Mouse (Mus musculus) adipocyte (in vitro differentiated cells): ENCODE data around the gene Pdcd6.

Experiments
- DNase-seq: peaks from one replicate; pipeline ENCODE4 v3.0.0-alpha.2; 2016; ENCODE audit warnings: low spot score

The Pdcd6 gene

DNA sequence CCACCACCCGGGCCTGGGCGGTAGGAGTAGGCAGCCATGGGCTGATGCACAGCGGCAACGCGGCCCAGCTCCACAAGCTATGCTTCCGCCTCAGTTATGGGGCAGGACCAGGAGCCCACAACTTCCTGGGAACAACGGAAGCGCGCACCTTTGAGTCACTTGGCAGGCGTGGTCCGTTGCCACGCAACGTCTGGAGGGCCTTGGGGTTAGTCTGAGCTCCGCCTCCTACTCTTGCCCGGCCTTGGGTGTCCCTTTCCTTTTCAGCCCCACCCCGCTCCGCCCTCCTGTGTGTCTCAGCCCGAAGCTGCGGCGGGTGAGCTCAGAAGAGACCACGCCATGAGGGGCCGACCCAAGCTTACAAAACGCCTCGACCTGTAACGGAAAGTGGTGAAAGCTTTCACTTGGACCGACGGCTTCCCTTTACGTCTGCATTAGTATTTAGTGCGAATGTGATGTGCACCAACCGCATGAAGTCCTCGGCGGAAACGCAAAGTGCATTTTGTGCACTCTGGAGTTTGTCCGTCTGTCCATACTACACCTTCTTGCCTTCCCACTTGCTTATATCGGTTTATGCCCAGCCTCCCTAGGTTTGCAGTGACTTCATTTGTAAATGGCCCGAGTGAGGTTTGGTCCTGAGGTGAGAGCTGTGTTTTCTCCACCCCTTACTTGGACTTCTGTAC lies at the start of gene Pdcd6:
Gene Pdcd6 (minus strand): TSS at position 411 of the 680 bp plus-strand sequence.
- peak; percentile 98 for DNase-seq

DNA sequence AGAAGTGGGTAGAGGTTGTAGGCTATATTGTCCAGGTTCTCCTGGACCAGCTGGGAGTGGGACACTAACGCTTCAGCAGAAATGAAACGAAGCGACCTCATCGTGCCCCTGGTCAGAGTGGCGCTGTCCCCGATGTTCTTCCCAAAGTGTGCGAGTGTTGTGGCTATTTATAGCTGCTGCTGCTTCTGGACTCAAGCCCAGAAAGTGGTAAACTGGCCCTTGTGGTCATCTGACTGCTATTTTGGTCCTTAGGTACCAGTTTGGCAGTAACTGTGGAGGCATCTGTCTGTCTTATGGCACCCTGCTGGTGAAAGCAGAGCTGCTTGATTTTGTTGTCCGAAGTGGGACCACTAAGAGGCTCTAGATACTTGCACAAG lies 46.5 kb upstream of the Pdcd6 start, which contains the start of gene Lrrc14b:
Gene Lrrc14b (minus strand): TSS at position 147 of the 377 bp plus-strand sequence.
- peak; percentile 86 for DNase-seq

GRCm38 (mm10) chr13:74363176-74363858 lies 45.9 kb upstream of the Pdcd6 start:
- DNase-seq = no peak

DNA sequence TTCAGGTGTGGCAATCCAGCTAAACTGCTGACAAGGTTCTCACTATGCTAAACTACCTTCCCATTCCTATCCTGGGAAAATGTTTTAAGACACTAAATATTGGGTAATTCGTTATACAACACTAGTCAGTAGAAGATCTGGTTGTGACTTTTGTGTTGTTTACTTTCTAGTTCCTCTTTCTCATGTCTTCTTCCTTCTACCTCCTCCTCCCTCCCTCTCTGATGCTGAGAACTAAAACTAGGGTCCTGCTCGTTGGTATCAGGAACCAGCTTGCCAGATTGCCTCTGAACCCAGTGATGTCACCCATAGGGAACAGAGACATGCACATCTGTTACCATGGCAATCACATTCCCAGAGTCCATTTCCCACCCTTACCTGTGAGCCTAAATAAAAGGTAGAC lies 44.8 kb upstream of the Pdcd6 start:
- no peak for DNase-seq

- DNase-seq = no peak
Measured at GRCm38 (mm10) chr13:74356491-74356890, 39.1 kb upstream of the Pdcd6 start.

GRCm38 (mm10) chr13:74350435-74350906 lies 33.1 kb upstream of the Pdcd6 start:
- no peak for DNase-seq

DNA sequence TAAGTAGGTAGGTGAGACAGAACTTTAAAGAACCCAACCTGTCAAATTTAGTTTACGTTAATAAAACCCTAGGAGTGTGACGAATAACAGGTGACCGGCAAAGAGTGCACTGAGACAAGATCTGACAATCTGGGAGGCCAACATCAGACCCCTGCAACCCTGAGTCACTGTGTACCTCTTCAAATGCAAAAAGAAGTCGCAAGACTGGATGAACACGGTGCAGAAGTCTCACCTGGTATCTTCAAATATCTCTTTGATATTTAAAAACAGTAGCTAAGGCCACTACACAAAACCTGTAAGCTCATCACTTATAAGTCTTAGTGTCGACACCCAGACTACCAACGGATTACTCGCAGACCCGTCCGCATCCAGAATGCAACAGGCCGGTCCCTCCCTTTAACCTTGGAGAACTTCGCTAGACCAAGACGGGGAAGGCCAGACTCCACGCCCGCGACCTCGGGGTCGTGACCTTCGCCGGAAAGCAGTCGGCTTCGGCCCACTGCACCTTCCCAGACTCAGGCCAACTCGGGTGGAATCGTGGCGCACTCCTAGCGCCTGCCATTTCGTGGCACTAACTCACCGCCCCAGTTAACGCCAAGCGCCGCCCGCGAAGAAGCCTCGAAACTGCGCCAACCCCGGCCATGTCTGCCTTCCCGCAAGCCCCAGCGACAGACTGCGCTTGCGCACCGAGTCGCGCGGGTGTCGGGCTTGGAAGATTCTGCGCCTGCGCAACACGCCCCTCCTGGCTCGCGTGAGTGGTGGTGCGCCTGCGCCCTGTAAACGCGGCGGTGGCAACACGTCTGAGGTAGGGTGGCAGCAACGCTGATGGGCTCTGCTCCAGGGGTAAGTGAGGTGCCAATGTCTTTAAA lies 32.4 kb upstream of the Pdcd6 start, which contains the start of the genes Sdha and Ccdc127:
Gene Sdha (minus strand): TSS at position 715 of the 869 bp plus-strand sequence.
Gene Ccdc127 (plus strand): TSS at position 744 of the 869 bp plus-strand sequence.
- peak; percentile 98 for DNase-seq

- DNase-seq = peak; percentile 65
Measured at GRCm38 (mm10) chr13:74341036-74341435, 23.7 kb upstream of the Pdcd6 start.

DNA sequence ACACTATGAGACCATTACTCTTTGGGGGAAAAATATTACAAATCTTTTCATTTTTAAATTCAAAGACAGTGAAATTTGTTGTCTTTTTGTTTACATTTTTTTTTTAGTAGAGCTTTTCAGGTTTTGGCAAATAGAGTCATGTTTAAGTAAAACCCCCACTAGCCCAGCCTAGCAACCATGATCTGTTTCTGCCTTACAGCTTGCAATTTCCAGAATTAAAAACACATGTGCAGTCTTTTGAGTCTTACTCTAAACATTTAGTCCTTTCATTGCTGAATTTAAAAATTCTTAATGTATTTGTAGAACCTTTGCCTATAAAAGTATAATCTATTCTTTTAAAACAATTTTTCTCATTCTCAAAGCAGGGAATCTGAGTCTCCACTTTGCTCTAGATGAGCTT lies 11.9 kb upstream of the Pdcd6 start:
- DNase-seq = no peak

- DNase-seq = no peak
Measured at GRCm38 (mm10) chr13:74316789-74317169, 601 bp downstream of the Pdcd6 start.

GRCm38 (mm10) chr13:74316386-74316785 lies 994 bp downstream of the Pdcd6 start:
- DNase-seq = no peak

GRCm38 (mm10) chr13:74314616-74315015 lies 2.8 kb downstream of the Pdcd6 start:
- no peak for DNase-seq

DNA sequence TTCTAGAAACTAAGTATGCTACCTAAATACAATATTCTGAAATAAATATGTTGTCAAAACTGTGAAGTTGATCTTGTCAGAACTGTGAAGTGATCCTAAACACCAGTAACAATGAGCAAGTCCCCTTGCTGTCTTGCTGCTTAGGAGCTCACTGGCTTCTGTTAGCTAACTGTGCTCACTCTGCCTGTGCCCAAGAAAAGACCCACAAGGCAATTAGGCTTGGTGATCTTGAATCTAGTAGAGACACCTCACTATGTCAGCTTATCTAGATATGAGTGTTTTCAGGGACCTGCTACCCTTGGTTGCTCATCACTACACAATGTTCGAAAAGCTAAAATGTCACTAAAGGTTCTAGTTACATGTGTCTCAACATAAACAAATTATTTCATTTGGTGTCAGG lies 11.6 kb downstream of the Pdcd6 start:
- DNase-seq = no peak

DNA sequence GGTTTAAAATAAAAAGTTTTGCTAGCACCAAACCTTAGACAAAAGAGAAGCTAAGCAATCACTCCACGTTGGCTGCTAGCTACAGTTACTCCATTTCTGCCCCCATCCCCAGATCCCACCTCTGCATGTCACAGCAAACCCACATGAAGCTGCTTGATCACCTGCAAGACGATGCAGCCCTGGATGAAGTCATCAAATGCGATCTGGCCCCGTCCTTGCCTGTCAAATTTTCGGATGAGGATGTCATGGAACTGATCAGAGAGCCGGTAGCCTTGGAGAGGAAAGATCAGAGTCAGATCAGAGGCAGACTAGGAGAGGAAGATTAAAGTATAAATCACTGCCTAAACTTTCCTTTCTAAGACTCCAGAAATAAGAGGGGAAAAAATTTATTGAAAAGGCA lies 12.0 kb downstream of the Pdcd6 start:
- DNase-seq = no peak

DNA sequence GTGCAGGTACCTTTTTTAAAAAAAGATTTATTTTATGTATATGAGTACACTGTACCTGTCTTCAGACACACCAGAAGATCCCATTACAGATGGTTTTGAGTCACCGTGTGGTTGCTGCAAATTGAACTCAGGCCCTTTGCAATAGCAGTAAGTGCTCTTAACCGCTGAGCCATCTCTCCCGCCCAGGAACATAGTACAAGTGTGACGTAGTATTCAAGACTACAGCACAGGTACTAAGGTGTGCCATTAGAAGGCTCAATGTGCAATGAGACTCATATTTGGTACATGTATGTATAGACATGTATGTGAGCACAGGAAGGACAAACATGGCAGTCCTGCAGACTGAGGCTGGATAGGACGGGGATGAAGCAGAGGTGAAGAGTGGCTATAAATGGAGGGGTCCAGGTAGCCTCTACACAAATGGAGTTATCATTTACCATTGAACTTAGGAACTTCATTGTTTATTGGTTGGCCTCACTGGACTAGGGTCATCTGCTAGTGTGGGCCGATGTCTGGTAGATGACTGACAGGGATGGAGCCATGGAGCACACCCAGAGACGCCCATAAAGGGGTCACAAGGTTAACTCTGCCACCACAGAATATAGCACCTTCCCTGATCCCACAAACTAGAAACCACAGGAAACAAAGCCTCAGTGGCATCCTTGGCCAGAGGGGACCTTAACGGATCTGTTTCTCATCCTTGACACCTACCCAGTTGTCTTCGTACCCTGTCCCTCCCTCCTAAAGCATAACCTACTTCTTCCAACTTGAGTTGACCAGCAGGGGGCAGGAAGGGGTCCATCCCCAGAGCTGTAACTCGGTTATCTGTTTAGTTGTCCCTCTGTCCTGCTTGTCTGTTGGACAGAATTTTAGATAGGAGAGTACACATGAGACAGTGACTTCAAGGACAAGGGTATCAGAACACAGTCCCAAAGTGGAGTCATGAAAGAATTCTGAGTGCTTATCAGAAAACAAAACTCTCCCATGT lies 15.0 kb downstream of the Pdcd6 start:
- DNase-seq = no peak

DNA sequence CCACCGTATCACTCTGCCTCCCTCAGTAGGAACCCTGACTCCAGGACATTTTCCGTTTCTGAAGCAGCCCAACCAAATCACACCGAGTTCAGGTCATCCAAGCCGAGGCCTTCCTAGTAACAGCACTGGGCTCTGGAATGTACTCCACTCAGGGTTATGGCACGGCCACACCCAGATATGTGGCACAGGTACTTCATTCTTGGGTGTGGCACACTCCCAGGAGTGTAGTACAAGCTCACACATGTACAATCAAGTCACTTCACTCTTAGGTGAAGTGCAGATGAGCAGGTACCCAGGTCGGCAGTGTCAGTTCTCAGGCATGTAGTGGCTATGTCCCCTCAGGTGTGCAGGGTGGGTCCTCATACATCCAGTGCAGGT lies 15.8 kb downstream of the Pdcd6 start:
- no peak for DNase-seq

GRCm38 (mm10) chr13:74300925-74301606 lies 16.3 kb downstream of the Pdcd6 start:
- DNase-seq = peak; percentile 78

DNA sequence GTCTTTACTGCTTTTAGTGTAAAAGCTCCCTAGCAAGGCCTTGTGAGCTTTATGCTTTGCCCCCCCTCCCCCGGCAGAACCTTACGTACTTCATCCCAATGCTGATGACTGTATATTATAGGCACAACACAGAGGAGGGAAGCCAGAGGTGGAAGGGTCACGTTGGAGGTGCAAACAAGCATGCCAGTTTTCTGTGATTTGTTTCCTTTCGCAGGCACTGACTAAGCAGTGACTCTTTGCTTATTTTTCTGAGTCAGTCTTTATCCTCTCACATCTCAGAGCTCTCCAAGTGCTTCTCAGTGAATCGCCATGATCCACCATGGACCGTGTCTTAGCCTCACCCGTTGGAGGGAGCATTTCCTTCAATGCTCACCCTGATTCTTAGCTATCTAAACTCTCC lies 21.0 kb downstream of the Pdcd6 start:
- no peak for DNase-seq

DNA sequence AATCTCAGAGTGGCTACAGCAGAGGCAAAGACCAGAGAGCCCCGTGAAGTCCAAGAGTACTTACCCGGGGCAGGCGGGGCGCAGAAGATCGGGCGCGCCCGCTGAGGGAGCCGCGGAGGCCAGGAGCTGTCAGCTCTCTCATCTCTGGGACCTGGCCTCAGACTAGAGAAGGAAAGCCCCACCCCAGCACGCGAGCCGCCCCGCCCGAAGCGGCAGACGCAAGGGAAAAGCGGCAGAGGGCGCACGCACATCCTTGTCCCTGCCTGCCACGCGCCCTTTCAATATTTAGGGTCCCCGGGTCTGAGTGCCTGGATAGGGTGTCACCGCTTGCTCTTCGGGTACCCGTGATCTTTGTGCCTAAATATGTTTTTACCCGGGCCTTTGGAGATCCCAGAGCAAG lies 25.2 kb downstream of the Pdcd6 start, which contains the start of gene Ahrr:
Gene Ahrr (minus strand): TSS at position 165 of the 400 bp plus-strand sequence.
- no peak for DNase-seq

GRCm38 (mm10) chr13:74289646-74290045 lies 27.7 kb downstream of the Pdcd6 start:
- no peak for DNase-seq

- no peak for DNase-seq
Measured at GRCm38 (mm10) chr13:74282299-74282698, 35.1 kb downstream of the Pdcd6 start.
